Mouse (Mus musculus): Measurements from ENCODE around the gene Rhof. TPM values are rescaled to one million over a fixed set of nuclear protein-coding genes. Genes with fewer than 3 reads are reported as not detected.
"Not testable (repeated sequence)": the region's sequence is repeated elsewhere in the genome, so short reads cannot be mapped to it uniquely, and the experiment has no call there.

The Rhof gene
- total RNA-seq, 2 experiments from 2014 or later = 0.64 to 0.77 TPM

DNA sequence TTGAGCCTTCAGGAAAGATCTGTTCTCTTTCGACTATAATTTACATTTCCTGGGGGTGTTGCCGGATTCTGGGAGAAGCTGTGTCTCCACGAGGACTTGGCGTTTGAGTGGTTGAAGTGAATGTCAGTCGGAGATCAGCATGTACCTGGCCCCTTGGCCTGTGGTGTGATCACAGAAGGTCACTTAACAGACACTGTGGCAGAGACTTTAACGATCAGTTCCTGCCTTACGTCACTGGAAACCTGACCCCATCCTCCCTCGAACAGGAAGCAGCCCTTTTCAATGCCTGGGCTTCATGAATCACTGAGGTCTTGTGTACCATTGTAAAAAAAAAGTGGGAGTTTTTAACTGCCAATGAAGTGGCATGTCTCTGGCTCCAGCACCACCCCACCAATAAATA lies 52.5 kb downstream of the Rhof start:
- DNase-seq = no peak
- intact Hi-C loops (cut with DNase I) = no loop called here

DNA sequence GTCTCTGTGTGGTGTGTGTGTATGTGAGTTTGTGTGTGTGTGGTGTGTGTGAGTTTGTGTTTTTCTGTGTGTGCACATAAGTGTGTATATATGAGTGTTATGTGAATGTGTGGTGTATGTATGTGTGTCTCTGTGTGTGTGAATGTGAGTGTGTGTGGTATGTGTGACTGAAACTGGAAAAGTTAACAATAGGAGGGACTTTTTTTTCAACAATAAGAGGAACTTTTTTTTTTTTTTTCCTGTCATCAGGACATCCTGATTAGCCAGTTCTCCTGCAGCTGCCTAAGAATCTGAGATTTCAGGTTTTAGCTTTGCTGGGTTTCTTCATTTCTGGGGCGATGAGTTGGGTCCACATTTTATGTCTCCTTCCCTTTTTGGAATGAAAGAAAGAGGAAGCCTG lies 52.9 kb downstream of the Rhof start:
- no peak for DNase-seq
- intact Hi-C loops (cut with DNase I) = no loop called here

DNA sequence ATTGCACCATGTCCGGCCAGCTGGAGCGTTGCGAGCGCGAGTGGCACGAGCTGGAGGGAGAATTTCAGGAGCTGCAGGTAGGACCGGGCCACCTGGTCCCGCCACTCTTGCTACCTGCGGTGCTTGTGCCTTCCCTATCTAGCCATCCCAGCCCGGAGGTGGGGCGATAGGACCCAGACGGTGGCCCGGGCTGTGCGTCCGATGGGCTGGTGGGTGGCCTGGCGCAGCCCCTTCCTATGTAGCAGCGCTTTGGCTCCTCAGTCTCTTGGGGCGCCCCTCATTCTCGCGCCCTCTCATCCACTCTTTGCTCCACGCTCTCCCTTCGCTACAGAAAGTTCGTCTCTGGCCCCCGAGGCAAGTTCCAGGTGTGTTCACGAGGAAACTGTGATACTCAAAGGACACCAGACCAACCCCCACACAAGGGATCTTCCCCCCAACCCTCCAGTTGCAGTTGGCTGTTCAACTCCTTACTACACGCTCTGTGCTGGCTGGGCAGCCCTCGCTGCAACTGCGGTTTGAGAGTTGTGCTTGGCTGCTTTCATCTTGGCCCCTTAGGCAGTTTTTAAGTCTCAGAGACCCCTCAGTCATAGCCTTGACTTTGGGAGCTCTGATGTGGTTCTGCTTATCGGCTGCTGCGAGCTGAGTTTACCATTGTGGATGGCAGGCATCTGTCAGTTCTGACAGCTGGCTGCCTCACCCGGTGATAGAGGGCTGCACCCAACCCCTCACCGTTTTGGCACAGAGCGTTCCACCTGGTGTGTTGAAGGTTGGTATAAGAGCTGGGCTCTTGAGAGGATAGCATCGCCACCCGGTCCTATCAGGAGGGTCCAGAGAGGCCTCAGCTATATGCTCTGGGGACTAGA lies 55.8 kb downstream of the Rhof start:
- intact Hi-C loops (cut with DNase I) = no loop called here
- peak; percentile 39 to 41 for DNase-seq

DNA sequence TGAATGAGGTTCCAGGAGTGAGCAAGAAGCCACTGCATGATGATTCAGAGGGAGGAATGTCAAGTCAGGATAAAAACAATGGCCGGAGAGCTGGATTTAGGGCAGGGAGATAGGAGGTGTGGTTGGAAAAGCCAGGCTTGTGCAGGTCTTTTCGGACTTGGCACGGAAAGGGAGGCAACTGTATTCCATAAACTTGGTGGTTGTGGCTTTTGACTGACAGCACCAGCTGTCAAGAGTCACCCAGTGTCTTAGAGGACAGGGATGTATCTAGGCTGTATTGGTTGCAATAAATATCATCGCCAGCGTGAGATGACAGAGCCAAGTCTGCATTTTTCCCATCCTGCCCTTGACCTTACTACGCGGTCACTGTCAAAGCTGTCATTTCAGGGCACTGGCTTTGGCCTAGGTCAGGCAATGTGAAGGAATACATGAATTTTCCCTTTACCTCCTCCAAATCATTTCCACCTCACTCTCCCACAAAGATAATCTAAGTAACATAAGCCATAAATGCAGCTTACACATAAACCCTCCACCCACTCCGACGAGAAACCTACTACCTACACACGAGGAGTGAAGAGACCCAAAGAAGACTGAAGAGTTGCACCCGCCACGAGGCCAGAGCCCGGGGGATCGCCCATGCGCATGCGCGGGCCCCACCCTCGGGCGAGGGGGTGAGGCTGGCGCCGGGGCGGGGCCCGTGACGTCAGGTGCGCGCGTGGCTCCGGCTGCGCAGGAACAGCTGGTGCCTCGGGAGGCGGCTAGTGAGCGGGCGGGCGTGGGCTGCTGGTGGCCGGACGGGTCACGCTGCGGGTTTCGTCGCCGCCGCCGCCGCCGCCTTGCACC lies 56.7 kb downstream of the Rhof start:
- peak; percentile 94 to 95 for DNase-seq
- intact Hi-C loops (cut with DNase I) = no loop called here

DNA sequence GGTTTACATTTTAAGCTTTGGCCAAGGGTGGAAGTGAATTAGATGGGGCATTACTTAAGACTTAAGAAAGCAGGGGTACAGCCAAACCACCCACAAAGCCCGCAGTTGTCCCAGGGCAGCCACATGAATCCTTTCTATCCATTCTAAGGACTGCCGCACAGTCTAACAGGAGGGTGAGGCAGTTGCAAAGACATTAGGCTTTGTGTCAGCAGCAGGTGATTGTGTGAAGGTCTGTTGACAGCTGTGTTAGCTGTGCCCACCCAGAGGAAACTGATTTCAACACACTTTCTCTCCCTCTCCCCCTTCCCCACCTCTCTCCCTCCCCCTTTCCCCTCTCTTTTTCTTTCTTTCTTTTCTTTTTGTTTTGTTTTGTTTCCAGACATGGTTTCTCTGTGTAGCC lies 63.8 kb downstream of the Rhof start:
- intact Hi-C loops (cut with DNase I) = no loop called here
- no peak for DNase-seq

DNA sequence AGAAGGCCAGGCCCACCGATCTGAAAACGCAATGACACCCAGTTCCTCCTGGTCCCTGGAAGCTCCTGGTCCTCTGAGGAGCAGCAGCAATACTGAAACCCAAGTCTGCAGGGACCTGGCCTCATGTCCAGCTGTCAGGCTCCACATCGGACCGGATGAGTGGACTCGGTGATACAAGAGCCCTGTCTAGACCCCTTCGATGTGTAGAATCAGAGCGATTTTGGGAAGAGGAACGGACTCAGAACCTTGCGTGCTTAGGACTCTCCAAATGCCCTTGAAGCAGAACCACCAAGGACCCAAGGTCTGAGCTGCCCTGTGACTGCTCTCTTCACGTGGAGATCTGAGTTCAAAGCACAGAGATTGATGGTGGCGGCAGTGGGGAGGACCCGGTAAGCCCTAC lies 64.4 kb downstream of the Rhof start, which contains the start of gene Tmem120b:
Gene Tmem120b, plus strand, starts transcription at position 301 of the 400 bp plus-strand sequence.
- DNase-seq = no peak
- intact Hi-C loops (cut with DNase I) = no loop called here

DNA sequence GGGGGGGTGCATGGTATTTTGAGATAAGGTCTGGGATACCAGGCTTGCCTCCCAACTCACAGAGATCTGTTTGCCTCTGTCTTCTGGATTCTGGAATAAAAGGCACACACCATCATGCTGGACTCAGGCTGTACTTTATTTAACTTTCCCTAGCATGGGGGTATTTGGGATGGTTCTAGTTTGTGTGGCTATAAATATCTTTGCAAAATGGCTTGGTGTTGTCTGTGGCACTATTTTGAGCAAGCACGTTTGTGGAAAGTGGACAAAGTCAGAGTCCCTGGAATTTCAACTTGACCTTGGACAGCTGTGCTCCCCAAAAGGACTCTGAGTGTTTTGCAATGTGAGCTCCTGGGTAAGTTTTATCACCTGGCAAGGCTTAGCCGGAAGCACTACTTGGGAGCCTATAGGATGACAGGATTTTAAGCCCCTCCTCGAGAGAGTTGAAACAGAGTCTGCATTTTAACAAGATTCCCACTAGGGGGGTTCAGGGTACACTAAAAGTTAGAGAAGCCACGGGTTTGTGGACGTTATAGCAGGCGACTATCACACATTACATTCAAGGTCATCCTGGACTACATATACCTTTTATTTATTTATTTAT lies 65.0 kb downstream of the Rhof start:
- intact Hi-C loops (cut with DNase I) = no loop called here
- peak; percentile 71 to 74 for DNase-seq

DNA sequence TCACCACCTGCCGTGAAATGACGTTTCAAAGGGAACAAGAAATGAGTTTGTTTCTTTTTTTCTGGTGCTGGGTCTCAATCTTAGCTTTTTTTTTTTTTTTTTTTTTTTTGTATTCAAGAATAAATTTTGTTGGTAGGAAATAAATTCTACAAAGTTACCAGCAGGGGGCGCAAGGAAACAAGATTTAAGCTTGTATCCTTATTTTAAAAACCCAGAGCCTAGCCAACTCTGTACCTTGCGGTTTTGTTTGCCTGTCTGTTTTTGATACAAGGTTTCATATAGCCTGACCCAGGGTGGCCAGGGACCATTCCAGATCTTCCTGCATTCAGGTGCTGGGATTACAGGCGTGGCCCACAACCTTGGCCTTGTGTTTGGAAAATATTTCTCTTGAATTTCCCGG lies 68.3 kb downstream of the Rhof start:
- DNase-seq = peak; percentile 77 to 85
- intact Hi-C loops (cut with DNase I) = loop anchor here (1.0 kb wide), 3 partner anchors 69 to 107 kb away; no protein-coding TSS in a partner anchor

DNA sequence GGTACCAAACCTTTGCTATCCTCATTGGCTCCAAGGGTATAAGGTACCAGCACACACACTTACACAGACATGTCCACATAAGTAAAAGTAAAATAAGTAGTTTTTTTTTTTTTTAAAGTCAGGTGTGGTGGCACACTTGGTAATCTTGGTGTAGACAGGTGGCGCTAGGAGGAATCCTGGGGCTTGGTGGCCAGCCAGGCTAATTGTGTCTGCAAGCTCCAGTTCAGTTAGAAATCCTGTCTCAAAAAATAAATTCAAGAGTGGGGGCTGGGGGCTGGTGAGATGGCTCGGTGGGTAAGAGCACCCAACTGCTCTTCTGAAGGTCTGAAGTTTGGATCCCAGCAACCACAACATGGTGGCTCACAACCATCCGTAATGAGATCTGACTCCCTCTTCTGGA lies 69.4 kb downstream of the Rhof start:
- DNase-seq = no peak
- intact Hi-C loops (cut with DNase I) = no loop called here

DNA sequence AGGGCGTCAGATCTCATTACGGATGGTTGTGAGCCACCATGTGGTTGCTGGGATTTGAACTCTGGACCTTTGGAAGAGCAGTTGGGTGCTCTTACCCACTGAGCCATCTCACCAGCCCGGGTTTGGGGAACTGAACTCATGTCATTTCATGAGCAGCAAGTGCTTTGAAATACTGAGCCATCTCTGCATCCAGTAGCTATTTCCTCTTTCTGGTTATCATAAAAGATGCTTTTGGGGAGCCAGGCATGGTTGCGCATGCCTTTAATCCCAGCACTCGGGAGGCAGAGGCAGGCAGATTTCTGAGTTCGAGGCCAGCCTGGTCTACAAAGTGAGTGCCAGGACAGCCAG lies 71.1 kb downstream of the Rhof start:
- intact Hi-C loops (cut with DNase I); DNase-seq: not testable (repeated sequence)

DNA sequence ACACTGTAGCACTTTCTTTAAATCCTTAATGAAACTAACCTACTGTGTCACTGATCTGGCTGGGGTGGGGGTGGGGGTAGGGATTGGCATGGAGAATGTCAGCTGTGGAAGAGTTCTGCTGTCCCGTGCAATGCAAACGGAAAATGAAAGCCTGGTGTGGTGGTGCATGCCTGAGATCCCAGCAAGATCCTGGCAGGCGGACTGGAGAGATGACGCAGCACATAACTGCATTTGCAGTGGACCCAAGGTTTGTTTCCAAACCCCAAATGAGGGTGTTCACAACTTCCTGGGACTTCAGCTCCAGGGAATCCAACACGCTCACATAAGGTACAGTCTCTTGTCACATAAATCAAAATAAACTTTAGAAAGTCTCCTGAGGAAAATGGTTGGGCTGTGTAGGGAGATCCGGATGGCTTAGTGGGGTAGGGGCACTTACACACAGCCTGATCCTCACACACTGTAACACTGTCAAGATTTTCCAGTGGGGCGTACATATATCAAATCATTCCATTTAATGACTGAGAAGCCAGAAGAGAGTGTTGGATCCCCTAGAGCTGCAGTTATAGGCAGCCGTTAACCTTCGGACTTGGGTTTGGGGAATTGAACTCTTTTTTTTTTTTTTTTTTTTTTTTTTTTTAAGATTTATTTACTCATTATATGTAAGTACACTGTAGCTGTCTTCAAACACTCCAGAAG lies 71.6 kb downstream of the Rhof start:
- intact Hi-C loops (cut with DNase I) = no loop called here
- DNase-seq = peak; percentile 53 to 60

DNA sequence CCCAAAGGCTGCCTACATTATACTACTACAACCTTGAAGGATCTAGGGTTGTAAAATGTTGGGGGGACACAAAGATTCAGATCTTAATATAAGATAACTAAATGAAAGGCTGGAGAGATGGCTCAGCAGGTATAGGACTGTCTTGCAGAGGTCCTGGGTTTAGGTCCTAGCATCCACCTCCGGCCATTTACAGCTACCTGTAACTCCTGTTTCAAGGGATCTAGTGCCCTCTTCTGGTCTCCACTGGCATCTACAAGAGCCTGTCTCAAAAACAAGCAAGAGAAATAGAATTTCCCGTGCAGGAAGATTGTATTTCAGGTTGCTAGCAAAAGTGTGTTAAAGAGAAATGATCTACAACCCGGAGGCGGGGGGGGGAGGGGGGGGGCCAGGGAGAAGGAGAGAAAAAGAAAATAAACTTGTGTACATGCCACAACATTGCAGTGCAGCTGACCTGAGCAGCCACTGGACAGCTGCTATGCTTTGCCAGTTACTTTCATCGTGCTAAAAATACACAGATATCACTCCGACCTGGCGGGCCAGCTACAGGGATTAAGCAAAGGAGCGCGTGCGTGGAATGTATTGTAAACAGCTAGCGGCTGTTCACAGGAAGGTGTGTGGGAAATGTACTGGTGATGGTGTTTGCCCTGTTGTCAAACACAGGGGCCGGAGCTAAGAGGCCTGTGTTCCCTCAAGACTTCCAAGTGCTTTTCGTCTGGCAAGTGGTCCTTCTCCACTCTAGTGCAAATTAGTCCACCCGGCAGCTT lies 72.6 kb downstream of the Rhof start:
- peak; percentile 68 to 72 for DNase-seq
- intact Hi-C loops (cut with DNase I) = no loop called here

DNA sequence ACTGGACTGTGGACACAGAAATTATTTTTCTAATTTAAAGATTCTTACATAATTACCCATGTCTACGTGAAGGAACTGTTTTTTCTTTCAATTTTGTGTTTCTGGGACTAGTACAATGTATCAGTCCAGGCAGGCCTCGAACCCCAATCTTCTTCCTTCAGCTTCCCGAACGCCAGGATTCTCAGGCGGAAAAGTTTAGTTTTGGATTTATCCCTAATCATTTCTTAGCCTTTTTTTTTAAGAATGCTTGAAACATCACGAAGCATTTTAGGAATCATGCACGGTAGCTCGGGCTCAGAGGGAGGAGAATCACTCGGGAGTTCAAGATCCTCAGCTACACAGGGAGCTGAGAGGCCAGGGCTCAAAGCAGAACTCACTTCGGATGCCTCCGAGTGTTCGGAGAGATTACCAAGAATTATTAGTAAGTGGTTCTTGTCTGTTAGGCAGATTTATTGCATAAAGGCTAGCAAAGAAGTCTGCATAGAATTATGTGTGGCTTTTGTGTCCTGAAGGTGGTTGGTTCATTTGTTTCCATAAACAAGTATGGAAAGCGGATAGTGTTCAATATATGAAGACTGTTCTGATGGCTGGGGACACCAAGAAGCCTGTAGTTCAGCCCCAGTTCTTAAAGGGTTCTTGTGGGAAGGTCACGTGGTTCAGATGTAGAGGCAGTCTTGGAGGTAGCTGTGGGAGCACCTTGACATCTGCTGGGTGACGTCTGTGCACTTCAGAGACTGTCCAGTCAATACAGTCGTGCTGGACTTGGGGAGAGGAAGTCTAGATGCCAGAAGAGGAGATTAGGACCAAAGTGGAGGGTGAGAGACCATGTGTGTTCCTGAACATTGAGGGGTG lies 74.0 kb downstream of the Rhof start:
- no peak for DNase-seq
- intact Hi-C loops (cut with DNase I) = no loop called here

DNA sequence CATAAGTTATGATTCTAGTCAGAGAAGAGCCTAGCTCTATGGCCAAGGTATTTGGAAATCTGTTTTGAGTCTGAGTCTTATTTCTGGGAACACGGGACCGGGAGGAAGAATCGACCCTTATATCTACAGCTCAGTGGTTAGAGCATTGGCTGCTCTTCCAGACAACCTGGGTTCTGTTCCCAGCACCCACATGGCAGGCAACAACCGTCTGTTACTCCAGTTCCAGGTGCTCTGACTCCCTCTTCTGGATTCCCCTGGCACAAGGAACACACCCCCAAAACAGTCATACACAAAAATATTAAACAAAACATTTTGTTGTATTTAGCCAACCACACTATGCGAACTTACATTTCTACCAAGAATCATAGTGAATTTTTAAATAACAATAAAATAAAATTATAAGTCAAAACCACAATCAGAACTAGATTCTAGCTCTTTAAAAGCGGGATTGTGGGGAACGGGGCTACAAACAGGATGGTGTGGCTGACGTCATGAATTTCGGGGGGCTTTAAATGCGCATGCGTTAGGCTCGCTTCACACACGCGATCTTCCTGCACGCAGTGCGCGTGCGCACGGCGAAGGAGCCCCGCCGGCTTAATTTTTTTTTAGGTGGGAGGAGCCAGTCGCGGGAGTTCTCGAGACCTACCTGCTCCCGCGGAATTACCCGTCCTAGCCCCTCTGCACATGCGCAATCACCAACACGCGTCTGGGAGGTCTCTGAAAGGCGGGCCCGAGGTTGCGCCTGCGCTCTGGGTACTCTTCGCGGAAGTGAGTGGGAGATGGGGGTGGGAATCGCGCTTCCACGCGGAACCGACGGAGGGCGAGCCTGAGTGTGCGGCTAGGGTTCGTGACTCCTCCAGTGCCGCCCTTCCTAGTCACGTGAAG lies 74.9 kb downstream of the Rhof start:
- intact Hi-C loops (cut with DNase I) = loop anchor here (2.0 kb wide), 1 partner anchor 43 kb away; the partner anchor contains the start of gene Orai1
- peak; percentile 100 for DNase-seq

All from heart, postnatal 10 days (tissue).